Mouse (Mus musculus): ENCODE results near the gene Btrc. TPM values are rescaled to one million over a fixed set of nuclear protein-coding genes. Genes with fewer than 3 reads are reported as not detected.

Gene Btrc
- polyA plus RNA-seq, 1 experiment, result 32.0 TPM

DNA sequence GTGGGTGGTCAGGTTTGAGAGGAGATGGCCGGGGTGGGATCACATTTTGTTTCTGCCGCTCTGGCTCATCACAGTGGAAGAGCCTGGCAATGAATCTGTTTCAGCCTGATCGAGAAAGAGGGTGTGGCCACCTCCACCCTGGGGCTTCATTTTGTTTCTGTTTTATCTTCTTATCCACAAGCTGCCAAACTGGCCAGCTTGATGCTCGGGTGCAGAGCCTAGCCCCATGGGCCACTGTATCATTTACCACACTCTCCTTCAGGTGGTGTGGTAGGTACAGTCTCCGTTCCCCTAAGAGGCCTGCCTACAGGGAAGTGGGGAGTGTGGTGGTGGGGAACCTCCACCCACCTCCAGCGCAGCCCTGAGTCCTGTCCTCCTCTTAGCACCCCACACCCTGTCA is 209.5 kb downstream of the Btrc start:
- no peak for DNase-seq (ENCODE audit: low spot score)

DNA sequence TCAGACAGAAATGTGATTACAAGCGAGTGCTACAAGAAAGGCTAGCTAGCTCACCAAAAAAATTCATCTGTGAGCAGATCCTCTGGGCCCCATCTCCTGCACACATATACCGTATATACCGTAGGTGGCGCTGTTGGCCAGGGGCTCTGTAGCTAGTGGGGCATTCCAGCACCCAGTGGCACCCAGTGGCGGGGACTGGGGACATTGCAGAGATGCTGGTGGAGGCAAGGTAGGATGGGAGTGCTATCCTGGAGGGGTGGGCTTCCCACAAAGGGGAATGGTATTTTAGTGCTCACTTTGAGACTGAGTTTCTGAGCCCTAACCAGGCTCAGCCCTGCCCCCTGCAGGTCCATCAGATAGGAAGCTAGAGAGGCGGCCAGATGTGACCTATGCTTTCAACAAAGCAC is 210.3 kb downstream of the Btrc start:
- peak; percentile 59 for DNase-seq (ENCODE audit: low spot score)

DNA sequence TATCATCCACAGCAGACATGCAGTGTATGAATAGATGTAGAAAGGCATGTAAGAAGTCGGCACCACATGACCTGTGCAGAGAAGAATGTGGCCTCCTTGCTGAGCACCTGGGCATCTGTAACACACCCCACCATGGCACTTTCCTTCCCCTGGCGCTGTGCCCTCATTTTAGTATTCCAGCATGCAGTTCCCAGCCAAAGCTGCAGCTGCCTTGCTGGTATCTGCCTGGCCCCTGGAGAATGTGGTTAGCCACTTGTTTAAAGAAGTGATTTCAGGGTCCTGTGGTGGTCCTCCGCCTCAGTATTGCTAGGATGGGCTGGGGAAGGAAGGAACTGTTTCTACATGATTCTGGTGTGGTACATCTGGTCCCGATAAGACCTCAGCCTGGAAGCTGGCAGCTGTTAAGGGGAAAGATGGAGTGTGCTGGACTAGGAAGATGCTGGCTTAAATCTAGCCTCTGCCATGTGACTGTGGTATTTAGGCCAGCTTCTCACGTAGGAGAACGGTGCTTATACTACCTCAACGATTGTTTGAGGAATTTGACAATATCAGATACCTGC is 210.9 kb downstream of the Btrc start:
- no peak for DNase-seq (ENCODE audit: low spot score)

DNA sequence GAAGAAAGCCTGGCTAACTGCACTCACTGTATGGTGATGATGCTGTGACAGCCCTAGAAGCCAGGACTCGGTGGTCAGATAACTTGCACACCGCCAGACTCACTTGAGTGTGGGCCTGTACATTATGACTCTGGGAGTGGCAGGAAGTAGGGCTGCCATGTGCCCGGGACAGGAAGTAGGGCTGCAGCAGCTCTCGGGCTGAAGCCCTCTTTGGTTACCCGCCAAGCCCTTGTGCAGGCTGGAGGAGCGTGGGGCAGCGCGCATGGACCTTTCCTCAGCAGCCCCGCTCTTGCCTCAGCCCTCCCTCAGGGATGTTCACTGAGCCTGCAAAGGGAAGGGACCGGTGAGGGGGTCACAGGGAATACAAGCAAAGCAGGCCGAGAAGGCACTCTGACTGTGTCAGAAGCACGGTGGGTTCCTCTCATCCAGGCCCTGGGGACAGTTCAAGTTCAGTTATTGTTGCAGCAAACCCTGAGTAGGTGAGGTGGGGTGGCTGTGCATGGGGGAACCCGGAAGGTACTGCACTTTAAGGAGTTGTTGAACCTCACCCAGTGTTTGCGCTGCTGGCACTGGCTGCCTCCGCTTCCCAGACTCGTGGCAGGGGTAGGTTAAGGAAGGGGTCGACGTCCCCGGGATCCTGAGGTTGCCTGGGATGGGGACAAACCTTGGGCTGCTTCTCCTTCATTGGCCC is 211.6 kb downstream of the Btrc start:
- DNase-seq (ENCODE audit: low spot score), result no peak

DNA sequence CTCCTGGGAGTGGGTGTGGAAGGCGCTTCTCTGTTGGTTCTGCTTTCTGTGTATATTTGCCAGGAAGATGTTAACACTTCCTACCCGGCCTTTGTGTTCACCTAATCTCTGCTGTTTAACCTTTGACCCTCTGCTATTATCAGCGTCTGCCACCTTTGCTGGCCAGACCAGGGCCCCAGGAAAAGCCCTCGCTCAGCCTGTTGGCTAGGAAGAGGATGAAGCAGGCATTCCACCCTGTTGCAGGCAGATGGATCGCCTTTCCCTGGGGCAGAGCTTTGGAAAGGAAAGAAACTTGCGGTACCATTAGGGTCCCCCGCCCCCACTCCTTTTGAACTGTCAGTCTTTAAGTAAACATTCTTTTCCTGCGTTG is 212.1 kb downstream of the Btrc start:
- DNase-seq (ENCODE audit: low spot score), result no peak

DNA sequence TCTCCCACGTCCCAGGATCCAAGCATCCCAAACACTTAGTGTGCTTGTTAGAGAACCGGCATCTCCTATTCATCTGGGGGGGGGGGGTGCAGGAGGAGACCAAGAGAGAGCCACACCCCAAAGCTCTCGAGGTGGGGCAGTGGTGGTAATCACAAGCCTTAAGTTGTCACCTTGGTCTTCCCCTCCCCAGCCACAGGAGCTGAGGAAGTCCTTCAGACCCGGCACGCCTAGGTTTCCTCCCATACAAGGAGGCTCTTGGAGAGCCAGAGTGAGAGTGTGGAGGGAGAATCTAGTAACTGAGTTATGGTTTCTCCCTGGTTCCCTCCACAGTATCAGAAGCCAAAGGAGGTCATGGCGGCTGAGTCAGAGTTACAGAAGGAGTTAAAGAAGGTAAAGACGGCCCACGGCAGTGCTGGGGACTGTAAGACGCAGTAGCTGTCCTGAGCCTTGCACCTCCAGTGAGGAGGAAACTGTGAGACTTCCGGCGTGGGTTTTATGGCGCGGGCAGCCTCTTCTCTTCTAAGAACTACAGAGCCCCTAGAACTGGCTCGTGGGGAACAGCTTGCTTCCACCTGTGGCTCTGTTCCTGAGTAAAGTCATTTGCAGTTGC is 213.7 kb downstream of the Btrc start:
- DNase-seq (ENCODE audit: low spot score), result no peak

DNA sequence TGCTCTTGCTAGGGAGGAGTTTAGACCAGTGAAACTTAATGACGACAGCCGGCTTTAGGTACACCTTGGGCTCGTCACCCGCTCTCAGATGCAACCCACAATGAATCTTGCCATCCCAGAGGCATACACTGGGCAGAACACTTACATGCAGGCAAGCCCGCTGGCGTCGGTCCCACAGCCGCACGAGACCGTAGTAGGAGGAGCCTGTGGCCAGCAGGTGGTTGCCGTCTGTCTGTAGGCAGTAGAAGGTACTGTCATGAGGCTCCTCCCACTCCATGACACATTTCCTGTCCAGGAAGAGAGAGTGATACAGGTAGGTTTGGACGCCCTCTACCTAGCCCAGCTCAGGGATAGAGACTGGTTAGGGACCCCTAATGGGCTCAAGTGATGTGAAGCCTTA is 215.4 kb downstream of the Btrc start:
- DNase-seq (ENCODE audit: low spot score), result no peak

DNA sequence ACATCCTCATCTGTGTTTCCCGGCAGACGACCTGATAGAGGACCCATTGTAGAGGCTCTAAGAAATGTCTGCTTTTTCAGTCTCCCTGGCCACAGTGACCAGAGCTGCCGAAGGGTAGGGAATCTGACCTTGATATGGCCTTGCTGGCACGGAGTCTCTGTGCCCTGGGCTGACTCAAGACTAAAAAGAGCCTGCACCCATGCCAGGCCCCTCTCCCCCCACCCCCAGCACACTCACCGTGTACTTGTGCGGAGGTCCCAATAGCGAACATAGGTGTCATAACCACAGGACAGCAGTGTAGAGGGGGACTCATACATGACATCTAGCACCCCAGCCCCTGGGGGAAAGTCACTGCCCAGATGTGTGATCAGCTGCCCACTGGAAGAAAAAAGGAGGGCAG is 215.9 kb downstream of the Btrc start:
- DNase-seq (ENCODE audit: low spot score), result no peak

Other genes starting within 250 kb of the Btrc start
- not detected in 2 replicates for gene Tlx1, start 213.1 kb upstream of the Btrc start, polyA plus RNA-seq (2012; rRNA removed)
- 0.03 and 0.11 TPM in 2 replicates for gene Lbx1, start 127.9 kb upstream of the Btrc start, polyA plus RNA-seq (2012; rRNA removed)
- 9.5 and 10.8 TPM in 2 replicates for gene Poll, start 196.8 kb downstream of the Btrc start, polyA plus RNA-seq (2012; rRNA removed)
- 26.0 and 27.7 TPM in 2 replicates for gene Gm17018, start 196.9 kb downstream of the Btrc start, polyA plus RNA-seq (2012; rRNA removed)